Mouse (Mus musculus) MN1 (cell line): ENCODE measurements around the gene Pdgfc.
"Not testable (repeated sequence)": the region's sequence is repeated elsewhere in the genome, so short reads cannot be mapped to it uniquely, and the experiment has no call there.

ENCODE experiments used
- DNase-seq: peaks from one replicate; pipeline ENCODE4 v3.0.0-alpha.2; 2016; ENCODE audit warnings: low spot score

The Pdgfc gene

GRCm38 (mm10) chr3:81046652-81047607, 10.7 kb downstream of the Pdgfc start:
- no peak for DNase-seq

- no peak for DNase-seq
Measured at GRCm38 (mm10) chr3:81051522-81051921, 15.3 kb downstream of the Pdgfc start.

GRCm38 (mm10) chr3:81052422-81052821, 16.2 kb downstream of the Pdgfc start:
- DNase-seq, result no peak

- no peak for DNase-seq
Measured at GRCm38 (mm10) chr3:81054074-81054473, 17.9 kb downstream of the Pdgfc start.

- no peak for DNase-seq
Measured at GRCm38 (mm10) chr3:81057719-81058118, 21.5 kb downstream of the Pdgfc start.

- no peak for DNase-seq
Measured at GRCm38 (mm10) chr3:81058527-81059031, 22.4 kb downstream of the Pdgfc start.

- no peak for DNase-seq
Measured at GRCm38 (mm10) chr3:81068550-81068949, 32.3 kb downstream of the Pdgfc start.

GRCm38 (mm10) chr3:81101136-81101535, 64.9 kb downstream of the Pdgfc start:
- DNase-seq, result no peak

GRCm38 (mm10) chr3:81102158-81102876, 66.1 kb downstream of the Pdgfc start:
- no peak for DNase-seq

- no peak for DNase-seq
Measured at GRCm38 (mm10) chr3:81102877-81103420, 66.7 kb downstream of the Pdgfc start.

- DNase-seq, result no peak
Measured at GRCm38 (mm10) chr3:81107515-81107914, 71.3 kb downstream of the Pdgfc start.

GRCm38 (mm10) chr3:81110968-81111367, 74.8 kb downstream of the Pdgfc start:
- no peak for DNase-seq

- DNase-seq, result no peak
Measured at GRCm38 (mm10) chr3:81112892-81113291, 76.7 kb downstream of the Pdgfc start.

- DNase-seq, result no peak
Measured at GRCm38 (mm10) chr3:81120664-81121063, 84.4 kb downstream of the Pdgfc start.

- no peak for DNase-seq
Measured at GRCm38 (mm10) chr3:81121731-81122130, 85.5 kb downstream of the Pdgfc start.

- no peak for DNase-seq
Measured at GRCm38 (mm10) chr3:81123461-81123860, 87.2 kb downstream of the Pdgfc start.

GRCm38 (mm10) chr3:81127013-81127412, 90.8 kb downstream of the Pdgfc start:
- no peak for DNase-seq

- DNase-seq, result no peak
Measured at GRCm38 (mm10) chr3:81136985-81137384, 100.8 kb downstream of the Pdgfc start.

- DNase-seq, result not testable (repeated sequence)
Measured at GRCm38 (mm10) chr3:81138030-81138429, 101.8 kb downstream of the Pdgfc start.

- no peak for DNase-seq
Measured at GRCm38 (mm10) chr3:81143730-81144129, 107.5 kb downstream of the Pdgfc start.

- DNase-seq, result no peak
Measured at GRCm38 (mm10) chr3:81149109-81149521, 112.9 kb downstream of the Pdgfc start.

- no peak for DNase-seq
Measured at GRCm38 (mm10) chr3:81150228-81150627, 114.0 kb downstream of the Pdgfc start.

- DNase-seq, result no peak
Measured at GRCm38 (mm10) chr3:81154420-81154819, 118.2 kb downstream of the Pdgfc start.
